Mouse (Mus musculus) liver, adult 2 months (tissue): ENCODE measurements around the gene Ckmt2. TPM values are rescaled to one million over a fixed set of nuclear protein-coding genes. Genes with fewer than 3 reads are reported as not detected.

ENCODE experiments used
- DNase-seq: peaks from one replicate; pipeline ENCODE4 v3.0.0-alpha.2; 2011; ENCODE audit warnings: low read depth, low spot score; ENCODE audit errors: extremely low read depth
- H3K27ac ChIP-seq: fragments of 200-500 bp; replicated peaks from 2 replicates; pipeline ENCODE4 v1.5.1; 2012; ENCODE audit warnings: low read depth, mild to moderate bottlenecking, control low read depth, inconsistent platforms, low read length; ENCODE audit not compliant: insufficient read depth
- H3K27me3 ChIP-seq: fragments of 200-500 bp; 2 replicates; pipeline ENCODE4 v1.6.1; 2012; ENCODE audit warnings: mild to moderate bottlenecking, moderate library complexity, low read length, inconsistent platforms; ENCODE audit not compliant: control insufficient read depth, insufficient read depth
- H3K36me3 ChIP-seq: fragments of 200-500 bp; 2 replicates; pipeline ENCODE4 v1.6.1; 2012; ENCODE audit warnings: low read length, inconsistent platforms; ENCODE audit not compliant: control insufficient read depth, insufficient read depth
- H3K4me1 ChIP-seq: fragments of 200-500 bp; 2 replicates; pipeline ENCODE4 v1.6.1; 2011; ENCODE audit warnings: low read length; ENCODE audit not compliant: control insufficient read depth, insufficient read depth
- H3K4me3 ChIP-seq: fragments of 200-500 bp; 2 replicates; pipeline ENCODE4 v1.5.1; 2011; ENCODE audit warnings: low read depth, mild to moderate bottlenecking, control low read depth, low read length, moderate library complexity; ENCODE audit not compliant: insufficient read depth
- H3K79me2 ChIP-seq: fragments of 200-500 bp; 2 replicates; pipeline ENCODE4 v1.6.1; 2012; ENCODE audit warnings: inconsistent platforms, mild to moderate bottlenecking, low read length, moderate library complexity; ENCODE audit not compliant: control insufficient read depth, insufficient read depth
- H3K9ac ChIP-seq: fragments of 200-500 bp; 2 replicates; pipeline ENCODE4 v1.6.1; 2012; ENCODE audit warnings: low read depth, mild to moderate bottlenecking, control low read depth, inconsistent platforms, low read length
- CTCF ChIP-seq: fragments of 200-500 bp; IDR thresholded peaks from 2 replicates; pipeline ENCODE4 v1.5.1; 2011; ENCODE audit warnings: low read depth, low read length, control low read depth
- POLR2A ChIP-seq: fragments of 200-500 bp; IDR thresholded peaks from 2 replicates; pipeline ENCODE4 v1.6.1; 2011; ENCODE audit warnings: low read length, control low read depth; ENCODE audit not compliant: insufficient read depth; ENCODE audit errors: extremely low read depth
- WGBS: fragments of 180-500 bp; shearing (Covaris S2); methylation state at CpG from one replicate; pipeline ENCODE4 v1.1.7; 2018; 5-methylcytosine and 5-hydroxymethylcytosine counted together
- polyA plus RNA-seq: library from polyadenylated mRNA; depleted of rRNA; stranded (reverse); fragments of >200 nt; gene quantifications from 2 replicates; pipeline ENCODE4 v1.2.3, GENCODE M21; 2012; rRNA removed
- total RNA-seq: library from RNA; depleted of rRNA; stranded (reverse); fragments of >200 nt; gene quantifications from 2 replicates; pipeline ENCODE4 v1.2.3, GENCODE M21; 2014; rRNA removed

Ckmt2 gene
- total and polyA plus RNA-seq, 2 experiments = 3.4 TPM; not detected in 1

DNA sequence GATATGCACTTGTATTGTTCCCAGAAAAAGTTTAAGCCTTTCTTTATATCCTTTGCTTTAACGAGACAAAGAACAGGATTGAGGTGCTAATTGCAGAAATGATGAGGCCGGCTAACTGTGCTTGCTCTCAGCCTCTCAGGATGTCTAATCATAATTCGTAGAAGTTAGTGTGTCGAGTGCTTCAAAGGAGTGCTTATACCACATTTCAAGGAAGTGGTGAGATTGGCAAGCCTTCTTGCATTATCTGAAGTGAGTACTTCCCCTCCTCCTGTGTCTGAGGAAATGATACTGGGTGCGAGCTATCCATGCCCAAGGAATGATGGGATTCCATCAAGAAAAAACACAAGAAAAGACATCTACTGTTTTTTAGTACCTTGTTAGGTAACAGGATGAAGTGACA lies 62.0 kb downstream of the Ckmt2 start:
- 92% methylated on average over 5 of the region's 5 CpGs for WGBS
- TF ChIP-seq CTCF (no peak), POLR2A (no peak)

DNA sequence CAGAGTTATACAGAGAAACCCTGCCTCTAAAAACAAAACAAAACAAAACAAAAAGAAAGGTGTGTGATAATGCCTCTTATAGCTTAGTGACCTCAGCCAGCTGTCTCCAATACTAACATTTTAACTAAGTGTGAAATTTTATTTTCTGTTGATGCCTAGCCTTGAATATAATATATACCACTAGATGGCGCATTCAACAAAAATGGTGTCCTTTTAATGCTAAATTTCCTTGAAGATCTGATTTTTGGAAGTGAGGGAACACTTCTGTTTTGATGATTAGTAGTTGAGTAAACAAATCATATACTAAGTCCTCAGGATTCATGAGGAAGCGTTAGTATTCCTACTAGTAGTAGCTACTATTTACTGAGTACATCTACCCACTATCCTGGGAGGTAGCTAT lies 67.2 kb downstream of the Ckmt2 start:
- Histone ChIP-seq H3K9ac (no peak overlapping the region), H3K36me3 (peaks cover 11% of the 10 kb centered on the region), H3K4me1 (peaks cover 5% of the 10 kb centered on the region; the same call in 1 of the 2 replicates), H3K27ac (no peak overlapping the region), H3K27me3 (no peaks in the 10 kb centered on the region), H3K4me3 (no peak overlapping the region), H3K79me2 (peaks cover 7% of the 10 kb centered on the region)
- peak; percentile 30 for DNase-seq
- TF ChIP-seq POLR2A (no peak), CTCF (peak; percentile 21)
- 39% methylated on average over 2 of the region's 2 CpGs for WGBS

More for the DNA sequence above, 62.0 kb downstream of the Ckmt2 start:
- Histone ChIP-seq H3K36me3 (no peaks in the 10 kb centered on the region), H3K79me2 (no peaks in the 10 kb centered on the region), H3K4me1 (no peaks in the 10 kb centered on the region), H3K4me3 (no peak overlapping the region), H3K27ac (no peak overlapping the region), H3K27me3 (no peaks in the 10 kb centered on the region), H3K9ac (no peak overlapping the region)
- no peak for DNase-seq

DNA sequence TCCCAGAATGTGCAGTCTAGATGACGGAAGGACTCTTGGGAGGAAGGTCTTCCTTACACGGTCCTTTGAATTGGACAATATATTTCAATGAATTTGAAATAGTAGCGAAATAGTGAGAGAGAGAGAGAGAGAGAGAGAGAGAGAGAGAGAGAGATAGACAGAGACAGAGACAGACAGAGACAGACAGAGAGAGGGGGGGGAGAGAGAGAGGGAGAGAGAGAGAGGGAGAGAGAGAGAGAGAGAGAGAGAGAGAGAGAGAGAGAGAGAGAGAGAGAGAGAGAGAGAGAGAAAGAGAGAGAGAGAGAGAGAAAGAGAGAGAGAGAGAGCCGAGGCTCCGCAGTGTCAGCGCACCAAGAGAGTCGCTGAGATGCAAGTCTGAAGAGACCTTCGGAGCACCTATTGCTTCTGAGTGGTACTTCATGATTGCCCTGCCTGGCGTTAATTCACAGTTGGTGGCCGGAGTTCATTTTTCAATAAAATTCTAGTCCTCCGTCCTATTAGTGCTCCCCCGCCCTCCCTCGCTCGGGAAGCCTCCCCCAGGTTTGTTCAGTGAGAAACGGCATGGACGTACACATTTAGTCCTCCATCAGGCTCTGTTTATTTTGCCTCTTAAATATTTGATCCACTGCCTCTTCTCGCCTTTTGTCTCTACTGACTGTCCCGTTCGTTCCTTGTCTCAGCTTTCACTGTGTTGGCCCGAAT lies 68.7 kb downstream of the Ckmt2 start:
- H3K36me3 ChIP-seq = peaks cover 13% of the 10 kb centered on the region

DNA sequence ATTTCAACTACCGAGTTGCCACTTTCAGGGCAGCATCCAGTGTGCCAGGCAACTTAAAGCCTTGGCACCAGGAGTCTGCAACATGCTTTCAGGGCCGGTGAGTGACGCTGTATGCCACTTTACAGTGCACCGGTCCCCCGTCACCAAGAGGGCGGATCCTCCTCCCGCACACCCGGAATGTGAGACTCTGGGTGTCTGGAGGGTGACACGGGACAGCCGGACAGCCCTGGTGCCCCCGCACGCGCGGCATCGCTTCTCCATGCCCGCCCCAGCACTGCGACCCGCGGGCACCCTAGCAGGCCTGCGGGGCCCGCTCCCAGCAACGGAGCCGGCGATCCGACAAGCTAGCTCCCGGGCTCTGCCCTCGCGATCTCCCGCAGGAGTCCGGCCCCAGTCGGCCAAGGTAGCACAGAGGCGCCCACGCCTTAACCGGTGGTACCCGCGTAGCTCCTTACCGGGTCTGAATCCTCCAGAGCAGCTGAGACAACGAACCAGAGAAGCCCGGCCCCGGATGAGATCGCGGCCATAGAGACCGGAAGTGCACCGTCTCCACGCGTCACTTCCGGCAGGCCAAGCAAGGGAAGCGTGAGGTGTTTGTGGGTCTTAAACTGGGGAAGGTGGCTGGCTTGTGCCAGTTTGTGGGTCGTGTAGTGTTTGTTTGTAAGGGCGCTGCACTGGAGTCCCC lies 69.4 kb downstream of the Ckmt2 start, which contains the start of gene Zcchc9:
Gene Zcchc9, minus strand, starts transcription at position 551 of the 685 bp plus-strand sequence.
- peak within 1 kb of the TSS; percentile 100 for H3K9ac ChIP-seq
- H3K36me3 ChIP-seq = peaks cover 13% of the 10 kb centered on the region
- H3K27me3 ChIP-seq = no peaks in the 10 kb centered on the region
- H3K4me3 ChIP-seq = peak within 1 kb of the TSS; percentile 100
- WGBS = under 1% methylated on average over 50 of the region's 50 CpGs
- H3K27ac ChIP-seq = peak within 1 kb of the TSS; percentile 92
- H3K4me1 ChIP-seq = peaks cover 5% of the 10 kb centered on the region; the same call in 1 of the 2 replicates
- peak; percentile 72 for DNase-seq
- TF ChIP-seq CTCF = peak; percentile 45
- TF ChIP-seq POLR2A = peak; percentile 83
- peaks cover 7% of the 10 kb centered on the region for H3K79me2 ChIP-seq

More for the DNA sequence above, 68.7 kb downstream of the Ckmt2 start:
- H3K27ac ChIP-seq = peak overlapping the region; percentile 92
- peak; percentile 31 for DNase-seq
- peaks cover 7% of the 10 kb centered on the region for H3K79me2 ChIP-seq
- H3K27me3 ChIP-seq = no peaks in the 10 kb centered on the region
- 10% methylated on average over 20 of the region's 20 CpGs for WGBS
- TF ChIP-seq POLR2A = no peak
- no peak for TF ChIP-seq CTCF
- H3K4me3 ChIP-seq = peak overlapping the region; percentile 100
- H3K4me1 ChIP-seq = peaks cover 5% of the 10 kb centered on the region; the same call in 1 of the 2 replicates
- peak overlapping the region; percentile 100 for H3K9ac ChIP-seq

Other genes with a start within 250 kb of the Ckmt2 start
- gene Acot12, start 135.4 kb downstream of the Ckmt2 start, total RNA-seq = 104 and 121 TPM in 2 replicates
- 57.1 and 58.8 TPM in 2 replicates for gene Acot12, start 135.4 kb downstream of the Ckmt2 start, polyA plus RNA-seq
- gene Zcchc9, start 69.2 kb downstream of the Ckmt2 start, total RNA-seq = 7.3 and 9.4 TPM in 2 replicates
- 8.5 and 9.5 TPM in 2 replicates for gene Zcchc9, start 69.2 kb downstream of the Ckmt2 start, polyA plus RNA-seq